Mouse (Mus musculus) bone marrow macrophage, adult 2 months (primary cell): ENCODE data around the gene Col18a1. TPM values are rescaled to one million over a fixed set of nuclear protein-coding genes. Genes with fewer than 3 reads are reported as not detected.

Experiments
- H3K27ac ChIP-seq: 2 replicates; pipeline ENCODE4 v1.5.1; 2012; ENCODE audit warnings: low read depth, low read length; ENCODE audit not compliant: insufficient read depth
- H3K4me1 ChIP-seq: 2 replicates; pipeline ENCODE4 v1.6.1; 2012; ENCODE audit warnings: low read length; ENCODE audit not compliant: control insufficient read depth, insufficient read depth
- H3K4me3 ChIP-seq: 2 replicates; pipeline ENCODE4 v1.5.1; 2012; ENCODE audit warnings: mild to moderate bottlenecking, low read length, moderate library complexity; ENCODE audit not compliant: insufficient read depth
- CTCF ChIP-seq: IDR thresholded peaks from 2 replicates; pipeline ENCODE4 v1.5.1; 2012; ENCODE audit warnings: low read depth, mild to moderate bottlenecking, low read length, moderate library complexity
- POLR2A ChIP-seq: IDR thresholded peaks from 2 replicates; pipeline ENCODE4 v1.6.1; 2012; ENCODE audit warnings: mild to moderate bottlenecking, low read depth, low read length, borderline replicate concordance
- polyA plus RNA-seq: library from polyadenylated mRNA; stranded (reverse); fragments of >200 nt; gene quantifications from 2 replicates; pipeline ENCODE4 v1.2.4, GENCODE M21; 2012; ENCODE audit not compliant: missing spikeins, insufficient read depth, insufficient read length

The Col18a1 gene
- polyA plus RNA-seq, 1 experiment = 50.9 TPM

- H3K4me1 ChIP-seq = no peaks in the 10 kb centered on the region
- no peak overlapping the region for H3K4me3 ChIP-seq
- no peak for TF ChIP-seq POLR2A
- TF ChIP-seq CTCF = peak; percentile 48
- H3K27ac ChIP-seq = no peak overlapping the region
Observed at GRCm38 (mm10) chr10:77070072-77070471, 96.3 kb downstream of the Col18a1 start.

- Histone ChIP-seq H3K4me3 (no peak overlapping the region), H3K4me1 (no peaks in the 10 kb centered on the region)
- TF ChIP-seq POLR2A (no peak), CTCF (no peak)
Observed at GRCm38 (mm10) chr10:77068469-77068868, 97.9 kb downstream of the Col18a1 start.

GRCm38 (mm10) chr10:77064659-77065058 is 101.7 kb downstream of the Col18a1 start:
- no peak for TF ChIP-seq CTCF
- no peak for TF ChIP-seq POLR2A
- no peak overlapping the region for H3K4me3 ChIP-seq
- no peaks in the 10 kb centered on the region for H3K4me1 ChIP-seq
- no peak overlapping the region for H3K27ac ChIP-seq

More at GRCm38 (mm10) chr10:77068469-77068868, 97.9 kb downstream of the Col18a1 start:
- no peak overlapping the region for H3K27ac ChIP-seq

GRCm38 (mm10) chr10:77064239-77064638 is 102.1 kb downstream of the Col18a1 start:
- Histone ChIP-seq H3K4me3 (no peak overlapping the region), H3K4me1 (no peaks in the 10 kb centered on the region), H3K27ac (no peak overlapping the region)
- no peak for TF ChIP-seq POLR2A

GRCm38 (mm10) chr10:77062393-77063010 is 103.8 kb downstream of the Col18a1 start:
- no peaks in the 10 kb centered on the region for H3K4me1 ChIP-seq
- no peak for TF ChIP-seq CTCF
- TF ChIP-seq POLR2A = no peak
- no peak overlapping the region for H3K27ac ChIP-seq
- no peak overlapping the region for H3K4me3 ChIP-seq

- Histone ChIP-seq H3K27ac (no peak overlapping the region), H3K4me3 (no peak overlapping the region), H3K4me1 (no peaks in the 10 kb centered on the region)
- TF ChIP-seq CTCF = no peak
- no peak for TF ChIP-seq POLR2A
Observed at GRCm38 (mm10) chr10:77061426-77061825, 104.9 kb downstream of the Col18a1 start.

GRCm38 (mm10) chr10:77056768-77057167 is 109.6 kb downstream of the Col18a1 start:
- no peak overlapping the region for H3K4me3 ChIP-seq
- peaks cover 12% of the 10 kb centered on the region for H3K4me1 ChIP-seq
- TF ChIP-seq POLR2A = no peak
- TF ChIP-seq CTCF = no peak
- no peak overlapping the region for H3K27ac ChIP-seq

GRCm38 (mm10) chr10:77048606-77049005 is 117.7 kb downstream of the Col18a1 start:
- peaks cover 12% of the 10 kb centered on the region for H3K4me1 ChIP-seq
- no peak overlapping the region for H3K4me3 ChIP-seq
- TF ChIP-seq POLR2A (no peak), CTCF (no peak)
- H3K27ac ChIP-seq = no peak overlapping the region

- peaks cover 10% of the 10 kb centered on the region for H3K4me1 ChIP-seq
- no peak for TF ChIP-seq CTCF
- TF ChIP-seq POLR2A = no peak
- H3K27ac ChIP-seq = no peak overlapping the region
- H3K4me3 ChIP-seq = no peak overlapping the region
Observed at GRCm38 (mm10) chr10:77048196-77048595, 118.2 kb downstream of the Col18a1 start.

- TF ChIP-seq CTCF (no peak), POLR2A (no peak)
- peaks cover 11% of the 10 kb centered on the region for H3K4me1 ChIP-seq
- H3K27ac ChIP-seq = no peak overlapping the region
- no peak overlapping the region for H3K4me3 ChIP-seq
Observed at GRCm38 (mm10) chr10:77038579-77039174, 127.7 kb downstream of the Col18a1 start.

GRCm38 (mm10) chr10:77035487-77035886 is 130.9 kb downstream of the Col18a1 start:
- Histone ChIP-seq H3K27ac (peak overlapping the region; percentile 42), H3K4me3 (peak overlapping the region; percentile 90), H3K4me1 (peaks cover 11% of the 10 kb centered on the region)
- TF ChIP-seq CTCF (no peak), POLR2A (no peak)
